Mouse (Mus musculus): ENCODE measurements around the gene Swt1.

GRCm38 (mm10) chr1:151338941-151339340 is 89.3 kb downstream of the Swt1 start:
- TF ChIP-seq CTCF (IDR thresholded peaks at IDR 0.05; ENCODE audit: borderline replicate concordance, control insufficient read depth, extremely low read depth, insufficient read depth, low read length, poor library complexity) (no peak), POLR2A (IDR thresholded peaks at IDR 0.05; ENCODE audit: control insufficient read depth, extremely low read depth, insufficient read depth, low read length, poor library complexity) (no peak)
